8 mouse cellular contexts compared by ENCODE assay signal in the genomic region with DNA sequence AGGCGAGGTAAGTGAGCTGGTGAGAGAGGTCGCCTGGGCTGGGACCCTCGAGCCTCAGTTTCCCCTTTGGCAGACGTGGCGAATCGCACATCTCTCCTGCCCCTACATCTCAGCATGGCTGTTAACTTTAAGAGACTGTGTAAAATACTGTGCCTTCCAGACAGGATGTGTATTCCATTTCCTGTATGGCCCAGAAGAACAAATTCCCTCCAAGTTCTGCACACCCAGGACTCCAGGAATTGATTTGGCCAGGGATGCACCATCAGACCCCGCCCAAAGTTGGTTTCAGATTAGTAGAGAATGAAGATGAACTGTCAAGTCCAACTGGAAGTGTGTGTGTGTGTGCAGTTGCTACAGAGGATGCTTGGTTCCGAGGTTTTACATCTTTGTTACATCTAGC. TPM values are rescaled to one million over a fixed set of nuclear protein-coding genes. Genes with fewer than 3 reads are reported as not detected.
DNase-seq lines count a peak whose midpoint lies in the region; ATAC-seq lines count a peak whose summit lies in the region.

No protein-coding gene starts in this region.

- DNase-seq in heart, adult 11 months: no peak
- peak; percentile 49 for DNase-seq in R1 (ENCODE audit: low read depth, low spot score)
- DNase-seq in hindbrain, embryonic 11.5 days (ENCODE audit: low spot score): no peak
- no peak for DNase-seq in left cerebral cortex, adult 9 months (ENCODE audit: low spot score in 2 of 2)
- no peak for DNase-seq in ovary, adult 18-20 months (ENCODE audit: low spot score)
- no peak for DNase-seq in frontal cortex, postnatal 10 days (ENCODE audit: low spot score in 2 of 2)

- H3K4me3 ChIP-seq in heart, embryonic 16.5 days (ENCODE audit: low read length): peak overlapping the region; percentile 95
- peak overlapping the region; percentile 54 for H3K4me3 ChIP-seq in hindbrain, embryonic 11.5 days (ENCODE audit: low read depth, low read length)
- peak overlapping the region; percentile 91 for H3K4me3 ChIP-seq in macrophage (ENCODE audit: inconsistent target)

- H3K4me1 ChIP-seq in heart, embryonic 16.5 days (ENCODE audit: control insufficient read depth, insufficient read depth, low read length): peaks cover 6% of the 10 kb centered on the region
- no peaks in the 10 kb centered on the region for H3K4me1 ChIP-seq in hindbrain, embryonic 11.5 days (replicated peaks; ENCODE audit: control insufficient read depth, insufficient read depth, low read length)

- peak overlapping the region; percentile 97 for H3K9ac ChIP-seq in heart, embryonic 16.5 days (ENCODE audit: low read length)
- H3K9ac ChIP-seq in hindbrain, embryonic 11.5 days (ENCODE audit: low read depth, low read length): peak overlapping the region; percentile 75

- no peaks in the 10 kb centered on the region; the same call in 1 of the 2 replicates for H3K9me3 ChIP-seq in heart, embryonic 16.5 days (replicated peaks; ENCODE audit: control insufficient read depth, low read length)
- no peaks in the 10 kb centered on the region for H3K9me3 ChIP-seq in hindbrain, embryonic 11.5 days (ENCODE audit: control insufficient read depth, low read length)

- no peaks in the 10 kb centered on the region for H3K27me3 ChIP-seq in heart, embryonic 16.5 days (ENCODE audit: control insufficient read depth, insufficient read depth, low read length)
- H3K27me3 ChIP-seq in hindbrain, embryonic 11.5 days (ENCODE audit: control insufficient read depth, insufficient read depth, low read length): no peaks in the 10 kb centered on the region

- peak overlapping the region; percentile 96 for H3K27ac ChIP-seq in heart, embryonic 16.5 days (ENCODE audit: low read length)
- H3K27ac ChIP-seq in hindbrain, embryonic 11.5 days (ENCODE audit: low read depth, low read length): peak overlapping the region; percentile 64
- H3K27ac ChIP-seq in macrophage: peak overlapping the region; percentile 36; the same call in 1 of the 2 replicates

- peaks cover 18% of the 10 kb centered on the region for H3K36me3 ChIP-seq in heart, embryonic 16.5 days (ENCODE audit: control insufficient read depth, insufficient read depth)
- H3K36me3 ChIP-seq in hindbrain, embryonic 11.5 days (ENCODE audit: control insufficient read depth, insufficient read depth, low read length): peaks cover 6% of the 10 kb centered on the region; the same call in 1 of the 2 replicates
- peaks cover 6% of the 10 kb centered on the region; the same call in 1 of the 2 replicates for H3K36me3 ChIP-seq in macrophage (ENCODE audit: inconsistent target)

- peaks cover 49% of the 10 kb centered on the region for H3K79me2 ChIP-seq in macrophage (ENCODE audit: inconsistent target)

- 9% methylated on average over 8 of the region's 8 CpGs for WGBS in heart, embryonic 16.5 days
- 11% methylated on average over 8 of the region's 8 CpGs for WGBS in hindbrain, embryonic 11.5 days
- WGBS in macrophage (ENCODE audit: missing documents): 10% methylated on average over 8 of the region's 8 CpGs

- peak; percentile 3; the same call in 1 of the 2 replicates for ATAC-seq in heart, embryonic 16.5 days (replicated peaks; ENCODE audit: extremely low read depth, insufficient read depth, low FRiP score)
- ATAC-seq in hindbrain, embryonic 11.5 days (ENCODE audit: low FRiP score): no peak

- H3K4me2 ChIP-seq in heart, embryonic 16.5 days (ENCODE audit: low read depth, low read length): peak overlapping the region; percentile 95
- H3K4me2 ChIP-seq in hindbrain, embryonic 11.5 days (replicated peaks; ENCODE audit: low read depth, low read length): peak overlapping the region; percentile 57

RNA-seq across cellular contexts. Expression of a gene that starts 0.6 kb away (rescaled TPM):
- polyA plus RNA-seq in heart, embryonic 16.5 days (2015; fragmentation: Nextera tagmentation; extraction: Ambion mirVana): 66.7 and 76.0 TPM in 2 replicates
- polyA plus RNA-seq in hindbrain, embryonic 11.5 days (2014; fragmentation: Nextera tagmentation; extraction: Ambion mirVana): 129 and 142 TPM in 2 replicates
- 100 to 1,000 TPM in 15 of 26 experiments, 10 to 100 TPM in 11; 24.7 to 170 (median 108) TPM for total RNA-seq in macrophage (2018; cell fraction: chromatin; rRNA removed)
- total RNA-seq in macrophage (2018; cell fraction: cytosol; rRNA removed): 10 to 100 TPM; 18.3 to 33.6 (median 25.9) TPM
- 10 to 100 TPM; 21.5 to 70.8 (median 47.8) TPM for total RNA-seq in macrophage (2018; cell fraction: nucleus; rRNA removed)
- polyA plus RNA-seq in macrophage (2018): 28.3 to 31.8 TPM (median 28.8 TPM) in 3 replicates

RNA-seq across cellular contexts. Expression of a gene that starts 59.2 kb away (rescaled TPM):
- polyA plus RNA-seq in heart, embryonic 16.5 days (2015; fragmentation: Nextera tagmentation; extraction: Ambion mirVana): 10.5 and 11.2 TPM in 2 replicates
- 15.6 and 17.4 TPM in 2 replicates for polyA plus RNA-seq in hindbrain, embryonic 11.5 days (2014; fragmentation: Nextera tagmentation; extraction: Ambion mirVana)
- total RNA-seq in macrophage (2018; cell fraction: chromatin; rRNA removed): 10 to 100 TPM; 25.3 to 66.0 (median 46.9) TPM
- total RNA-seq in macrophage (2018; cell fraction: cytosol; rRNA removed): 10 to 100 TPM in 3 of 26 experiments, 1 to 10 TPM in 23; 3.0 to 12.5 (median 7.2) TPM
- total RNA-seq in macrophage (2018; cell fraction: nucleus; rRNA removed): 10 to 100 TPM; 15.3 to 51.4 (median 30.8) TPM
- polyA plus RNA-seq in macrophage (2018): 6.8 to 8.1 TPM (median 7.3 TPM) in 3 replicates

Comparison
In these comparisons a context has a peak if more than half of its experiments do, and no peak if none do; other contexts are left out.
1. H3K27ac ChIP-seq: peak in every context shown above with its lines; median percentile 96 in heart, embryonic 16.5 days; 64 in hindbrain, embryonic 11.5 days; 36 in macrophage.